Mouse (Mus musculus) NIH3T3 (cell line): ENCODE measurements around the gene Tor4a.

Source experiments
- DNase-seq: peaks from one replicate; pipeline ENCODE4 v3.0.0-alpha.2; 2012; ENCODE audit warnings: low read depth

The Tor4a gene

GRCm38 (mm10) chr2:25196172-25196954 lies at the start of gene Tor4a:
Gene Tor4a, minus strand, starts transcription at chr2:25196886.
- DNase-seq: peak; percentile 87

GRCm38 (mm10) chr2:25244144-25244543 lies 47.5 kb upstream of the Tor4a start:
- DNase-seq: no peak

- DNase-seq: no peak
Observed at GRCm38 (mm10) chr2:25243342-25243741, 46.7 kb upstream of the Tor4a start.

- no peak for DNase-seq
Observed at GRCm38 (mm10) chr2:25242101-25242506, 45.4 kb upstream of the Tor4a start, which contains the start of the genes Rnf208 and Cysrt1. Gene Rnf208, plus strand, starts transcription at chr2:25242255. Gene Cysrt1, minus strand, starts transcription at chr2:25242452.

GRCm38 (mm10) chr2:25241438-25241775 lies 44.7 kb upstream of the Tor4a start:
- no peak for DNase-seq

- DNase-seq: no peak
Observed at GRCm38 (mm10) chr2:25240723-25241437, 44.2 kb upstream of the Tor4a start.

GRCm38 (mm10) chr2:25240310-25240709 lies 43.6 kb upstream of the Tor4a start:
- no peak for DNase-seq

GRCm38 (mm10) chr2:25239766-25240165 lies 43.1 kb upstream of the Tor4a start:
- DNase-seq: no peak

GRCm38 (mm10) chr2:25238106-25238505 lies 41.4 kb upstream of the Tor4a start:
- no peak for DNase-seq

- DNase-seq: no peak
Observed at GRCm38 (mm10) chr2:25237522-25237921, 40.8 kb upstream of the Tor4a start.

- no peak for DNase-seq
Observed at GRCm38 (mm10) chr2:25236614-25237013, 39.9 kb upstream of the Tor4a start, which contains the start of gene Rnf224. Gene Rnf224, minus strand, starts transcription at chr2:25236787.

GRCm38 (mm10) chr2:25234551-25235220 lies 38.0 kb upstream of the Tor4a start:
- DNase-seq: no peak

GRCm38 (mm10) chr2:25234050-25234449 lies 37.4 kb upstream of the Tor4a start, which contains the start of gene Slc34a3:
Gene Slc34a3, minus strand, starts transcription at chr2:25234364.
- no peak for DNase-seq

- no peak for DNase-seq
Observed at GRCm38 (mm10) chr2:25233421-25233820, 36.7 kb upstream of the Tor4a start.

- DNase-seq: no peak
Observed at GRCm38 (mm10) chr2:25231038-25231437, 34.4 kb upstream of the Tor4a start.

GRCm38 (mm10) chr2:25230581-25230980 lies 33.9 kb upstream of the Tor4a start:
- DNase-seq: no peak

GRCm38 (mm10) chr2:25229582-25229981 lies 32.9 kb upstream of the Tor4a start:
- no peak for DNase-seq

GRCm38 (mm10) chr2:25228995-25229530 lies 32.4 kb upstream of the Tor4a start:
- no peak for DNase-seq

- DNase-seq: peak; percentile 94
Observed at GRCm38 (mm10) chr2:25228431-25228889, 31.8 kb upstream of the Tor4a start.

GRCm38 (mm10) chr2:25227406-25227805 lies 30.7 kb upstream of the Tor4a start:
- DNase-seq: no peak

GRCm38 (mm10) chr2:25226864-25227263 lies 30.2 kb upstream of the Tor4a start:
- DNase-seq: no peak

- peak; percentile 9 for DNase-seq
Observed at GRCm38 (mm10) chr2:25225811-25226379, 29.2 kb upstream of the Tor4a start.
